Mouse (Mus musculus): ENCODE data around the gene Dgkz. TPM values are rescaled to one million over a fixed set of nuclear protein-coding genes. Genes with fewer than 3 reads are reported as not detected.
A peak's percentile ranks its signal among the peaks of the same experiment; 100 is the strongest.

The Dgkz gene
- polyA plus RNA-seq, 1 experiment from 2014 or later = 26.7 TPM

GRCm38 (mm10) chr2:91966367-91966766 lies 9.3 kb downstream of the Dgkz start:
- DNase-seq (ENCODE audit: low spot score) = no peak
- WGBS = 84% methylated on average over 5 of the region's 5 CpGs

GRCm38 (mm10) chr2:91965417-91965816 lies 10.2 kb downstream of the Dgkz start:
- 0 out of 2 replicates have a peak overlapping the region, but pooled peaks have one; percentile 21 for H3K9ac ChIP-seq (ENCODE audit: low read length)
- no peak overlapping the region for H3K4me2 ChIP-seq (ENCODE audit: low read length)
- peaks cover 4% of the 10 kb centered on the region; the same call in 1 of the 2 replicates for H3K4me1 ChIP-seq (ENCODE audit: control insufficient read depth, insufficient read depth, low read length)
- H3K36me3 ChIP-seq (ENCODE audit: control insufficient read depth, insufficient read depth, low read length) = no peaks in the 10 kb centered on the region
- DNase-seq (ENCODE audit: low spot score) = no peak
- no peak overlapping the region for H3K27ac ChIP-seq (ENCODE audit: low read depth, low read length)
- WGBS = 25% methylated on average over 18 of the region's 20 CpGs
- H3K9me3 ChIP-seq (replicated peaks; ENCODE audit: control insufficient read depth, low read length) = no peaks in the 10 kb centered on the region
- no peak for ATAC-seq
- H3K4me3 ChIP-seq (ENCODE audit: low read depth, low read length) = no peak overlapping the region
- no peaks in the 10 kb centered on the region for H3K27me3 ChIP-seq (replicated peaks; ENCODE audit: control insufficient read depth, insufficient read depth, low read length)

More at GRCm38 (mm10) chr2:91966367-91966766, 9.3 kb downstream of the Dgkz start:
- no peak overlapping the region for H3K4me3 ChIP-seq (ENCODE audit: low read depth, low read length)
- H3K4me1 ChIP-seq (ENCODE audit: control insufficient read depth, insufficient read depth, low read length) = peaks cover 10% of the 10 kb centered on the region
- H3K4me2 ChIP-seq (ENCODE audit: low read length) = no peak overlapping the region
- H3K27ac ChIP-seq (ENCODE audit: low read depth, low read length) = no peak overlapping the region
- no peaks in the 10 kb centered on the region for H3K9me3 ChIP-seq (replicated peaks; ENCODE audit: control insufficient read depth, low read length)
- no peak overlapping the region for H3K9ac ChIP-seq (ENCODE audit: low read length)
- no peak for ATAC-seq
- H3K36me3 ChIP-seq (ENCODE audit: control insufficient read depth, insufficient read depth, low read length) = no peaks in the 10 kb centered on the region
- H3K27me3 ChIP-seq (replicated peaks; ENCODE audit: control insufficient read depth, insufficient read depth, low read length) = no peaks in the 10 kb centered on the region

GRCm38 (mm10) chr2:91964610-91965204 lies 11.0 kb downstream of the Dgkz start:
- ATAC-seq (no peak), DNase-seq (ENCODE audit: low spot score) (no peak)

GRCm38 (mm10) chr2:91963443-91963932 lies 12.2 kb downstream of the Dgkz start:
- Histone ChIP-seq H3K9ac (ENCODE audit: low read length) (peak overlapping the region; percentile 89), H3K27ac (ENCODE audit: low read depth, low read length) (peak overlapping the region; percentile 52; the same call in 1 of the 2 replicates), H3K36me3 (ENCODE audit: control insufficient read depth, insufficient read depth, low read length) (no peaks in the 10 kb centered on the region), H3K9me3 (replicated peaks; ENCODE audit: control insufficient read depth, low read length) (no peaks in the 10 kb centered on the region), H3K4me1 (ENCODE audit: control insufficient read depth, insufficient read depth, low read length) (peaks cover 4% of the 10 kb centered on the region; the same call in 1 of the 2 replicates), H3K27me3 (replicated peaks; ENCODE audit: control insufficient read depth, insufficient read depth, low read length) (no peaks in the 10 kb centered on the region), H3K4me3 (ENCODE audit: low read depth, low read length) (peak overlapping the region; percentile 83), H3K4me2 (ENCODE audit: low read length) (peak overlapping the region; percentile 76)
- 0% methylated on average over 27 of the region's 57 CpGs for WGBS
- peak; percentile 89 for DNase-seq (ENCODE audit: low spot score)
- peak; percentile 93 for ATAC-seq

More at GRCm38 (mm10) chr2:91964610-91965204, 11.0 kb downstream of the Dgkz start:
- no peak overlapping the region for H3K27ac ChIP-seq (ENCODE audit: low read depth, low read length)
- no peaks in the 10 kb centered on the region for H3K36me3 ChIP-seq (ENCODE audit: control insufficient read depth, insufficient read depth, low read length)
- H3K4me2 ChIP-seq (ENCODE audit: low read length) = 0 out of 2 replicates have a peak overlapping the region, but pooled peaks have one; percentile 5
- H3K9me3 ChIP-seq (replicated peaks; ENCODE audit: control insufficient read depth, low read length) = no peaks in the 10 kb centered on the region
- no peaks in the 10 kb centered on the region for H3K27me3 ChIP-seq (replicated peaks; ENCODE audit: control insufficient read depth, insufficient read depth, low read length)
- H3K4me1 ChIP-seq (ENCODE audit: control insufficient read depth, insufficient read depth, low read length) = peaks cover 4% of the 10 kb centered on the region; the same call in 1 of the 2 replicates
- 81% methylated on average over 3 of the region's 3 CpGs for WGBS
- H3K9ac ChIP-seq (ENCODE audit: low read length) = no peak overlapping the region
- H3K4me3 ChIP-seq (ENCODE audit: low read depth, low read length) = no peak overlapping the region

- Histone ChIP-seq H3K4me1 (ENCODE audit: control insufficient read depth, insufficient read depth, low read length) (peaks cover 5% of the 10 kb centered on the region; the same call in 1 of the 2 replicates), H3K36me3 (ENCODE audit: control insufficient read depth, insufficient read depth, low read length) (no peaks in the 10 kb centered on the region), H3K9me3 (replicated peaks; ENCODE audit: control insufficient read depth, low read length) (no peaks in the 10 kb centered on the region), H3K9ac (ENCODE audit: low read length) (peak overlapping the region; percentile 89), H3K27me3 (replicated peaks; ENCODE audit: control insufficient read depth, insufficient read depth, low read length) (no peaks in the 10 kb centered on the region), H3K4me2 (ENCODE audit: low read length) (peak overlapping the region; percentile 76), H3K4me3 (ENCODE audit: low read depth, low read length) (peak overlapping the region; percentile 83), H3K27ac (ENCODE audit: low read depth, low read length) (peak overlapping the region; percentile 52; the same call in 1 of the 2 replicates)
- DNase-seq (ENCODE audit: low spot score) (no peak), ATAC-seq (no peak)
- under 1% methylated on average over 37 of the region's 39 CpGs for WGBS
Observed at GRCm38 (mm10) chr2:91962864-91963401, 12.7 kb downstream of the Dgkz start.

GRCm38 (mm10) chr2:91961901-91962761 lies 13.5 kb downstream of the Dgkz start:
- peak overlapping the region; percentile 83 for H3K4me3 ChIP-seq (ENCODE audit: low read depth, low read length)
- H3K36me3 ChIP-seq (ENCODE audit: control insufficient read depth, insufficient read depth, low read length) = no peaks in the 10 kb centered on the region
- peak overlapping the region; percentile 89; the same call in 1 of the 2 replicates for H3K9ac ChIP-seq (ENCODE audit: low read length)
- ATAC-seq = no peak
- H3K4me1 ChIP-seq (ENCODE audit: control insufficient read depth, insufficient read depth, low read length) = peaks cover 12% of the 10 kb centered on the region
- H3K9me3 ChIP-seq (replicated peaks; ENCODE audit: control insufficient read depth, low read length) = no peaks in the 10 kb centered on the region
- H3K4me2 ChIP-seq (ENCODE audit: low read length) = peak overlapping the region; percentile 76
- H3K27ac ChIP-seq (ENCODE audit: low read depth, low read length) = no peak overlapping the region
- no peak for DNase-seq (ENCODE audit: low spot score)
- no peaks in the 10 kb centered on the region for H3K27me3 ChIP-seq (replicated peaks; ENCODE audit: control insufficient read depth, insufficient read depth, low read length)
- 50% methylated on average over 4 of the region's 4 CpGs for WGBS

- 87% methylated on average over 5 of the region's 5 CpGs for WGBS
Observed at GRCm38 (mm10) chr2:91960459-91960858, 15.2 kb downstream of the Dgkz start.

GRCm38 (mm10) chr2:91959544-91960410 lies 15.9 kb downstream of the Dgkz start:
- H3K9ac ChIP-seq (ENCODE audit: low read length) = no peak overlapping the region
- ATAC-seq = no peak
- H3K9me3 ChIP-seq (replicated peaks; ENCODE audit: control insufficient read depth, low read length) = no peaks in the 10 kb centered on the region
- no peaks in the 10 kb centered on the region for H3K27me3 ChIP-seq (replicated peaks; ENCODE audit: control insufficient read depth, insufficient read depth, low read length)
- no peaks in the 10 kb centered on the region for H3K36me3 ChIP-seq (ENCODE audit: control insufficient read depth, insufficient read depth, low read length)
- H3K4me2 ChIP-seq (ENCODE audit: low read length) = no peak overlapping the region
- no peak overlapping the region for H3K27ac ChIP-seq (ENCODE audit: low read depth, low read length)
- no peak overlapping the region for H3K4me3 ChIP-seq (ENCODE audit: low read depth, low read length)
- DNase-seq (ENCODE audit: low spot score) = no peak
- H3K4me1 ChIP-seq (ENCODE audit: control insufficient read depth, insufficient read depth, low read length) = peaks cover 16% of the 10 kb centered on the region
- 77% methylated on average over 11 of the region's 11 CpGs for WGBS

More at GRCm38 (mm10) chr2:91960459-91960858, 15.2 kb downstream of the Dgkz start:
- Histone ChIP-seq H3K9me3 (replicated peaks; ENCODE audit: control insufficient read depth, low read length) (no peaks in the 10 kb centered on the region), H3K4me2 (ENCODE audit: low read length) (no peak overlapping the region), H3K4me1 (ENCODE audit: control insufficient read depth, insufficient read depth, low read length) (peaks cover 16% of the 10 kb centered on the region), H3K27ac (ENCODE audit: low read depth, low read length) (no peak overlapping the region), H3K4me3 (ENCODE audit: low read depth, low read length) (no peak overlapping the region), H3K27me3 (replicated peaks; ENCODE audit: control insufficient read depth, insufficient read depth, low read length) (no peaks in the 10 kb centered on the region), H3K36me3 (ENCODE audit: control insufficient read depth, insufficient read depth, low read length) (no peaks in the 10 kb centered on the region), H3K9ac (ENCODE audit: low read length) (no peak overlapping the region)
- DNase-seq (ENCODE audit: low spot score) (no peak), ATAC-seq (no peak)

All from forebrain, embryonic 14.5 days (tissue).